Mouse (Mus musculus) MEL (cell line): ENCODE data around the gene Syp. TPM values are rescaled to one million over a fixed set of nuclear protein-coding genes. Genes with fewer than 3 reads are reported as not detected.
A peak's percentile ranks its signal among the peaks of the same experiment; 100 is the strongest.

Experiments
- DNase-seq: peaks from one replicate; pipeline ENCODE4 v3.0.0; 2011; ENCODE audit warnings: low read depth, low spot score
- H3K27ac ChIP-seq: 2 replicates; pipeline ENCODE4 v1.5.1; 2012; ENCODE audit warnings: low read depth, mild to moderate bottlenecking, control low read depth, low read length, moderate library complexity; ENCODE audit not compliant: control insufficient read depth
- H3K27me3 ChIP-seq, 2 experiments: fragments of 150-350 bp in 1 of 2; sonication (generic) in 1 of 2; 2 replicates each; pipeline ENCODE4 v1.6.1; 2012; ENCODE audit warnings: low read length in 2 of 2, mild to moderate bottlenecking in 2 of 2, improper control_type of control experiment in 1 of 2, moderate library complexity in 1 of 2; ENCODE audit not compliant: insufficient read depth in 2 of 2, control insufficient read depth in 1 of 2
- H3K36me3 ChIP-seq, 2 experiments: 2 replicates each; pipeline ENCODE4 v1.6.1; 2012 to 2014; ENCODE audit warnings: low read length in 2 of 2, improper control_type of control experiment in 1 of 2, inconsistent platforms in 1 of 2, mild to moderate bottlenecking in 1 of 2; ENCODE audit not compliant: insufficient read depth in 2 of 2, control insufficient read depth in 1 of 2
- H3K4me1 ChIP-seq, 2 experiments: fragments of 150-350 bp in 1 of 2; sonication (generic) in 1 of 2; 2 replicates each; pipeline ENCODE4 v1.6.1; 2012; ENCODE audit warnings: low read length in 2 of 2, improper control_type of control experiment in 1 of 2, mild to moderate bottlenecking in 1 of 2; ENCODE audit not compliant: insufficient read depth in 2 of 2, control insufficient read depth in 1 of 2
- H3K4me3 ChIP-seq, 2 experiments: fragments of 150-350 bp in 1 of 2; sonication (generic) in 1 of 2; 2 replicates each; pipeline ENCODE4 v1.5.1; 2012; ENCODE audit warnings: low read depth in 2 of 2, low read length in 2 of 2, mild to moderate bottlenecking in 2 of 2, moderate library complexity in 2 of 2, control low read depth in 1 of 2, improper control_type of control experiment in 1 of 2; ENCODE audit not compliant: control insufficient read depth in 1 of 2, insufficient read depth in 1 of 2
- H3K79me2 ChIP-seq: 2 replicates; pipeline ENCODE4 v1.6.1; 2012; ENCODE audit warnings: mild to moderate bottlenecking, low read length, moderate library complexity; ENCODE audit not compliant: control insufficient read depth, poor library complexity, insufficient read depth
- H3K9ac ChIP-seq: 2 replicates; pipeline ENCODE4 v1.6.1; 2012; ENCODE audit warnings: low read depth, mild to moderate bottlenecking, control low read depth, low read length, moderate library complexity; ENCODE audit not compliant: control insufficient read depth, poor library complexity, severe bottlenecking
- H3K9me3 ChIP-seq: fragments of 150-350 bp; sonication (generic); replicated peaks from 2 replicates; pipeline ENCODE4 v1.6.1; 2012; ENCODE audit warnings: mild to moderate bottlenecking, low read length, improper control_type of control experiment, moderate library complexity; ENCODE audit not compliant: insufficient read depth
- CHD1 ChIP-seq: IDR thresholded peaks from 2 replicates; pipeline ENCODE4 v1.6.1; 2012; ENCODE audit warnings: low read depth, mild to moderate bottlenecking, inconsistent platforms, low read length, improper control_type of control experiment
- CHD2 ChIP-seq: IDR thresholded peaks from 2 replicates; pipeline ENCODE4 v1.6.1; 2011; ENCODE audit warnings: low read length, improper control_type of control experiment
- CTCF ChIP-seq, 3 experiments: IDR thresholded peaks in 2 of 3; conservative IDR thresholded peaks in 1 of 3; 2 replicates each; pipeline ENCODE4 v1.5.1; 2011 to 2012; ENCODE audit warnings: low read length in 3 of 3, low read depth in 2 of 3, mild to moderate bottlenecking in 2 of 3, improper control_type of control experiment in 1 of 3, inconsistent platforms in 1 of 3, mixed read lengths in 1 of 3, moderate library complexity in 1 of 3; ENCODE audit not compliant: control insufficient read depth in 1 of 3, insufficient read depth in 1 of 3, poor library complexity in 1 of 3, severe bottlenecking in 1 of 3
- ELF1 ChIP-seq: IDR thresholded peaks from 2 replicates; pipeline ENCODE4 v1.6.1; 2014; ENCODE audit warnings: low read depth, mild to moderate bottlenecking, inconsistent platforms, low read length, improper control_type of control experiment, moderate library complexity
- GATA1 ChIP-seq: IDR thresholded peaks from 2 replicates; pipeline ENCODE4 v1.6.1; 2011; ENCODE audit warnings: low read depth, low read length, improper control_type of control experiment
- HCFC1 ChIP-seq: IDR thresholded peaks from 2 replicates; pipeline ENCODE4 v1.6.1; 2012; ENCODE audit warnings: low read depth, mild to moderate bottlenecking, inconsistent platforms, low read length, improper control_type of control experiment, moderate library complexity
- MAFK ChIP-seq: IDR thresholded peaks from 2 replicates; pipeline ENCODE4 v1.6.1; 2011; ENCODE audit warnings: low read depth, mild to moderate bottlenecking, low read length, improper control_type of control experiment, borderline replicate concordance
- MAX ChIP-seq: IDR thresholded peaks from 2 replicates; pipeline ENCODE4 v1.6.1; 2011; ENCODE audit warnings: low read length, improper control_type of control experiment
- MAZ ChIP-seq: IDR thresholded peaks from 2 replicates; pipeline ENCODE4 v1.6.1; 2012; ENCODE audit warnings: low read depth, mild to moderate bottlenecking, inconsistent platforms, low read length, improper control_type of control experiment
- MXI1 ChIP-seq: IDR thresholded peaks from 2 replicates; pipeline ENCODE4 v1.6.1; 2011; ENCODE audit warnings: mild to moderate bottlenecking, low read depth, low read length, improper control_type of control experiment
- MYC ChIP-seq: IDR thresholded peaks from 2 replicates; pipeline ENCODE4 v1.6.1; 2011; ENCODE audit warnings: low read depth, mild to moderate bottlenecking, low read length, improper control_type of control experiment, moderate library complexity
- NRF1 ChIP-seq: IDR thresholded peaks from 2 replicates; pipeline ENCODE4 v1.6.1; 2014; ENCODE audit warnings: low read depth, mild to moderate bottlenecking, inconsistent platforms, low read length, improper control_type of control experiment, moderate library complexity; ENCODE audit not compliant: poor library complexity, insufficient read depth, severe bottlenecking
- POLR2AphosphoS2 ChIP-seq: IDR thresholded peaks from 2 replicates; pipeline ENCODE4 v1.6.1; 2011; ENCODE audit warnings: low read length, improper control_type of control experiment
- POLR2AphosphoS5 ChIP-seq: IDR thresholded peaks from 2 replicates; pipeline ENCODE4 v1.6.1; 2012; ENCODE audit warnings: low read depth, borderline replicate concordance, mild to moderate bottlenecking, inconsistent platforms, low read length, moderate library complexity, mixed read lengths
- RAD21 ChIP-seq: IDR thresholded peaks from 2 replicates; pipeline ENCODE4 v1.6.1; 2011; ENCODE audit warnings: mild to moderate bottlenecking, low read depth, low read length, improper control_type of control experiment
- SIN3A ChIP-seq: IDR thresholded peaks from 2 replicates; pipeline ENCODE4 v1.6.1; 2012; ENCODE audit warnings: low read length, improper control_type of control experiment, inconsistent platforms
- SMC3 ChIP-seq: IDR thresholded peaks from 2 replicates; pipeline ENCODE4 v1.6.1; 2011; ENCODE audit warnings: low read depth, low read length, improper control_type of control experiment
- TBP ChIP-seq: IDR thresholded peaks from 2 replicates; pipeline ENCODE4 v1.8.0; 2011; ENCODE audit warnings: low read depth, low read length, improper control_type of control experiment
- UBTF ChIP-seq: IDR thresholded peaks from 2 replicates; pipeline ENCODE4 v1.6.1; 2012; ENCODE audit warnings: low read depth, mild to moderate bottlenecking, inconsistent platforms, low read length, improper control_type of control experiment, moderate library complexity, borderline replicate concordance; ENCODE audit not compliant: insufficient read depth
- USF1 ChIP-seq: IDR thresholded peaks from 2 replicates; pipeline ENCODE4 v1.6.1; 2014; ENCODE audit warnings: low read depth, mild to moderate bottlenecking, inconsistent platforms, low read length, improper control_type of control experiment, moderate library complexity
- ZC3H11A ChIP-seq: IDR thresholded peaks from 2 replicates; pipeline ENCODE4 v1.6.1; 2012; ENCODE audit warnings: low read depth, mild to moderate bottlenecking, inconsistent platforms, low read length, improper control_type of control experiment
- ZMIZ1 ChIP-seq: IDR thresholded peaks from 2 replicates; pipeline ENCODE4 v1.6.1; 2012; ENCODE audit warnings: low read depth, mild to moderate bottlenecking, inconsistent platforms, low read length, improper control_type of control experiment, moderate library complexity
- polyA plus RNA-seq, 2 experiments: library from polyadenylated mRNA; stranded (reverse) in 1 of 2; unstranded in 1 of 2; fragments of >175 nt in 1 of 2; fragments of >200 nt in 1 of 2; gene quantifications; 2 replicates each; pipeline versions ENCODE4 v1.2.1 to v1.2.4; 2012; ENCODE audit warnings: low replicate concordance in 2 of 2, low read depth in 1 of 2; ENCODE audit not compliant: insufficient read length in 2 of 2, insufficient read depth in 1 of 2, missing spikeins in 1 of 2
- total RNA-seq: library from RNA; depleted of rRNA; stranded (reverse); fragments of 300-350 nt; gene quantifications from 2 replicates; pipeline ENCODE4 v1.2.3, GENCODE M21; 2012

Syp gene
- total and polyA plus RNA-seq, 3 experiments = 0.54 to 2.3 TPM; not detected in 1

- peaks cover 4% of the 10 kb centered on the region; the same call in 1 of the 2 replicates for H3K79me2 ChIP-seq
- peaks cover 0 to 22% of the 10 kb centered on the region in 2 experiments; a peak in 2 of 4 replicates for H3K36me3 ChIP-seq
- no peaks in the 10 kb centered on the region for H3K9me3 ChIP-seq
- H3K27ac ChIP-seq = peak overlapping the region; percentile 95
- TF ChIP-seq CTCF (IDR thresholded peaks at IDR 0.05 in 2 of 3, conservative IDR thresholded peaks at IDR 0.05 in 1 of 3; ENCODE audit: control insufficient read depth in 1 of 3, insufficient read depth in 1 of 3, low read depth in 2 of 3, low read length in 3 of 3, poor library complexity in 1 of 3, severe bottlenecking in 1 of 3) = peak in 1 of 3 experiments; percentile 31; a peak in 4 of 6 replicates
- no peak for TF ChIP-seq CHD2
- TF ChIP-seq GATA1 = 0 out of 2 replicates have a peak, but pooled peaks have one; percentile 22
- TF ChIP-seq USF1 = peak; percentile 57; the same call in 1 of the 2 replicates
- TF ChIP-seq MAFK = no peak
- TF ChIP-seq RAD21 = peak; percentile 13
- peak overlapping the region; percentile 82 for H3K9ac ChIP-seq
- peak; percentile 72 for DNase-seq
- peak overlapping the region; percentile 67 to 81 for H3K4me3 ChIP-seq
- no peaks in the 10 kb centered on the region for H3K27me3 ChIP-seq
- H3K4me1 ChIP-seq = peaks cover 9 to 27% of the 10 kb centered on the region in 2 experiments
These were observed 36.7 kb downstream of the Syp start for GRCm38 (mm10) chrX:7675001-7675380.

GRCm38 (mm10) chrX:7678986-7679385 is 40.7 kb downstream of the Syp start:
- Histone ChIP-seq H3K4me3 (peak overlapping the region; percentile 54 to 67; a peak in 3 of 4 replicates), H3K36me3 (peaks cover 0 to 3% of the 10 kb centered on the region in 2 experiments; a peak in 1 of 4 replicates), H3K27me3 (peaks cover 0 to 4% of the 10 kb centered on the region in 2 experiments), H3K4me1 (peaks cover 0 to 6% of the 10 kb centered on the region in 2 experiments; a peak in 1 of 4 replicates), H3K9me3 (no peaks in the 10 kb centered on the region), H3K9ac (no peak overlapping the region), H3K79me2 (peaks cover 1% of the 10 kb centered on the region; the same call in 1 of the 2 replicates), H3K27ac (no peak overlapping the region)
- TF ChIP-seq MXI1 (peak; percentile 17; the same call in 1 of the 2 replicates), MAZ (no peak), UBTF (no peak), MAX (no peak), SMC3 (peak; percentile 37), RAD21 (peak; percentile 15), CHD1 (0 out of 2 replicates have a peak, but pooled peaks have one; percentile 55), CTCF (IDR thresholded peaks at IDR 0.05 in 2 of 3, conservative IDR thresholded peaks at IDR 0.05 in 1 of 3; ENCODE audit: control insufficient read depth in 1 of 3, insufficient read depth in 1 of 3, low read depth in 2 of 3, low read length in 3 of 3, poor library complexity in 1 of 3, severe bottlenecking in 1 of 3) (peak in 1 of 3 experiments; percentile 47; a peak in 2 of 6 replicates)
- peak; percentile 54 for DNase-seq

- Histone ChIP-seq H3K4me1 (peaks cover 0 to 6% of the 10 kb centered on the region in 2 experiments; a peak in 1 of 4 replicates), H3K79me2 (peaks cover 1% of the 10 kb centered on the region; the same call in 1 of the 2 replicates), H3K27ac (peak overlapping the region; percentile 1; the same call in 1 of the 2 replicates), H3K9ac (peak overlapping the region; percentile 65), H3K4me3 (peak overlapping the region; percentile 54 to 67), H3K9me3 (no peaks in the 10 kb centered on the region), H3K36me3 (peaks cover 0 to 3% of the 10 kb centered on the region in 2 experiments; a peak in 1 of 4 replicates), H3K27me3 (peaks cover 4% of the 10 kb centered on the region in 2 experiments)
- DNase-seq = peak; percentile 98
- TF ChIP-seq MYC = no peak
- no peak for TF ChIP-seq CHD2
- TF ChIP-seq UBTF = 0 out of 2 replicates have a peak, but pooled peaks have one; percentile 75
- no peak for TF ChIP-seq ELF1
- no peak; the same call in 1 of the 2 replicates for TF ChIP-seq POLR2AphosphoS2
- TF ChIP-seq SMC3 = peak; percentile 75
- TF ChIP-seq RAD21 = peak; percentile 41
- TF ChIP-seq HCFC1 = no peak; the same call in none of the 2 replicates
- TF ChIP-seq SIN3A = peak; percentile 57; the same call in 1 of the 2 replicates
- no peak for TF ChIP-seq POLR2AphosphoS5
- 0 out of 2 replicates have a peak, but pooled peaks have one; percentile 57 for TF ChIP-seq ZMIZ1
- peak; percentile 11; the same call in 1 of the 2 replicates for TF ChIP-seq MAX
- peak; percentile 94 for TF ChIP-seq NRF1
- TF ChIP-seq ZC3H11A = 0 out of 2 replicates have a peak, but pooled peaks have one; percentile 18
- TF ChIP-seq TBP = no peak; the same call in 1 of the 2 replicates
These were observed 41.3 kb downstream of the Syp start for GRCm38 (mm10) chrX:7679405-7680056.
